Mouse (Mus musculus): ENCODE measurements around the gene Arfgap3. TPM values are rescaled to one million over a fixed set of nuclear protein-coding genes. Genes with fewer than 3 reads are reported as not detected.
A peak's percentile ranks its signal among the peaks of the same experiment; 100 is the strongest.

The Arfgap3 gene
- polyA plus RNA-seq, 1 experiment from 2014 or later: 36.9 TPM

- WGBS: 87% methylated on average over 7 of the region's 7 CpGs
- DNase-seq (ENCODE audit: low spot score): no peak
- no peak overlapping the region for H3K27ac ChIP-seq
Measured at GRCm38 (mm10) chr15:83299450-83299849, 50.6 kb downstream of the Arfgap3 start.

GRCm38 (mm10) chr15:83298810-83299209, 51.2 kb downstream of the Arfgap3 start:
- DNase-seq (ENCODE audit: low spot score): no peak
- Histone ChIP-seq H3K9me3 (no peaks in the 10 kb centered on the region), H3K27ac (no peak overlapping the region), H3K4me1 (replicated peaks) (peaks cover 27% of the 10 kb centered on the region), H3K27me3 (ENCODE audit: insufficient read depth, poor library complexity, severe bottlenecking) (no peaks in the 10 kb centered on the region), H3K36me3 (peaks cover 5% of the 10 kb centered on the region), H3K4me3 (no peak overlapping the region)
- WGBS: 84% methylated on average over 2 of the region's 2 CpGs

More at GRCm38 (mm10) chr15:83299450-83299849, 50.6 kb downstream of the Arfgap3 start:
- H3K36me3 ChIP-seq: peaks cover 5% of the 10 kb centered on the region
- H3K9me3 ChIP-seq: no peaks in the 10 kb centered on the region
- H3K27me3 ChIP-seq (ENCODE audit: insufficient read depth, poor library complexity, severe bottlenecking): no peaks in the 10 kb centered on the region
- peaks cover 32% of the 10 kb centered on the region for H3K4me1 ChIP-seq (replicated peaks)
- no peak overlapping the region for H3K4me3 ChIP-seq

- DNase-seq (ENCODE audit: low spot score): no peak
- H3K27me3 ChIP-seq (ENCODE audit: insufficient read depth, poor library complexity, severe bottlenecking): no peaks in the 10 kb centered on the region
- no peak overlapping the region for H3K27ac ChIP-seq
- peaks cover 27% of the 10 kb centered on the region for H3K4me1 ChIP-seq (replicated peaks)
- no peaks in the 10 kb centered on the region for H3K9me3 ChIP-seq
- no peak overlapping the region for H3K4me3 ChIP-seq
- peaks cover 5% of the 10 kb centered on the region for H3K36me3 ChIP-seq
- 82% methylated on average over 8 of the region's 8 CpGs for WGBS
Measured at GRCm38 (mm10) chr15:83298313-83298712, 51.7 kb downstream of the Arfgap3 start.

- 63% methylated on average over 8 of the region's 8 CpGs for WGBS
- H3K27ac ChIP-seq: peak overlapping the region; percentile 35
- no peak overlapping the region for H3K4me3 ChIP-seq
- DNase-seq (ENCODE audit: low spot score): peak; percentile 17
- no peaks in the 10 kb centered on the region for H3K9me3 ChIP-seq
- H3K36me3 ChIP-seq: peaks cover 5% of the 10 kb centered on the region
- no peaks in the 10 kb centered on the region for H3K27me3 ChIP-seq (ENCODE audit: insufficient read depth, poor library complexity, severe bottlenecking)
- H3K4me1 ChIP-seq (replicated peaks): peaks cover 36% of the 10 kb centered on the region
Measured at GRCm38 (mm10) chr15:83296771-83297311, 53.2 kb downstream of the Arfgap3 start.

GRCm38 (mm10) chr15:83296050-83296449, 54.0 kb downstream of the Arfgap3 start:
- H3K27me3 ChIP-seq (ENCODE audit: insufficient read depth, poor library complexity, severe bottlenecking): no peaks in the 10 kb centered on the region
- DNase-seq (ENCODE audit: low spot score): no peak
- H3K4me1 ChIP-seq (replicated peaks): peaks cover 36% of the 10 kb centered on the region
- 91% methylated on average over 4 of the region's 4 CpGs for WGBS
- H3K9me3 ChIP-seq: no peaks in the 10 kb centered on the region
- no peak overlapping the region for H3K4me3 ChIP-seq
- peak overlapping the region; percentile 35; the same call in 1 of the 2 replicates for H3K27ac ChIP-seq
- H3K36me3 ChIP-seq: peaks cover 5% of the 10 kb centered on the region

GRCm38 (mm10) chr15:83294954-83295353, 55.1 kb downstream of the Arfgap3 start:
- Histone ChIP-seq H3K9me3 (no peaks in the 10 kb centered on the region), H3K27ac (no peak overlapping the region), H3K4me3 (no peak overlapping the region), H3K27me3 (ENCODE audit: insufficient read depth, poor library complexity, severe bottlenecking) (no peaks in the 10 kb centered on the region), H3K4me1 (replicated peaks) (peaks cover 35% of the 10 kb centered on the region), H3K36me3 (peaks cover 5% of the 10 kb centered on the region)
- 89% methylated on average over 3 of the region's 3 CpGs for WGBS
- DNase-seq (ENCODE audit: low spot score): no peak

GRCm38 (mm10) chr15:83293706-83294645, 56.1 kb downstream of the Arfgap3 start:
- no peak for DNase-seq (ENCODE audit: low spot score)
- 92% methylated on average over 8 of the region's 8 CpGs for WGBS
- Histone ChIP-seq H3K4me3 (no peak overlapping the region), H3K9me3 (no peaks in the 10 kb centered on the region), H3K27ac (no peak overlapping the region), H3K4me1 (replicated peaks) (peaks cover 35% of the 10 kb centered on the region), H3K27me3 (ENCODE audit: insufficient read depth, poor library complexity, severe bottlenecking) (no peaks in the 10 kb centered on the region), H3K36me3 (peaks cover 5% of the 10 kb centered on the region)

- Histone ChIP-seq H3K27ac (0 out of 2 replicates have a peak overlapping the region, but pooled peaks have one; percentile 8), H3K9me3 (no peaks in the 10 kb centered on the region), H3K27me3 (ENCODE audit: insufficient read depth, poor library complexity, severe bottlenecking) (no peaks in the 10 kb centered on the region), H3K36me3 (peaks cover 4% of the 10 kb centered on the region; the same call in 1 of the 2 replicates), H3K4me1 (replicated peaks) (peaks cover 35% of the 10 kb centered on the region), H3K4me3 (no peak overlapping the region)
- WGBS: 79% methylated on average over 6 of the region's 6 CpGs
- DNase-seq (ENCODE audit: low spot score): no peak
Measured at GRCm38 (mm10) chr15:83293144-83293543, 56.9 kb downstream of the Arfgap3 start.

- Histone ChIP-seq H3K27ac (peak overlapping the region; percentile 35; the same call in 1 of the 2 replicates), H3K4me1 (replicated peaks) (peaks cover 32% of the 10 kb centered on the region), H3K27me3 (ENCODE audit: insufficient read depth, poor library complexity, severe bottlenecking) (no peaks in the 10 kb centered on the region), H3K36me3 (no peaks in the 10 kb centered on the region), H3K4me3 (no peak overlapping the region), H3K9me3 (no peaks in the 10 kb centered on the region)
- no peak for DNase-seq (ENCODE audit: low spot score)
- 86% methylated on average over 13 of the region's 13 CpGs for WGBS
Measured at GRCm38 (mm10) chr15:83292261-83293056, 57.6 kb downstream of the Arfgap3 start.

- Histone ChIP-seq H3K27ac (peak overlapping the region; percentile 29; the same call in 1 of the 2 replicates), H3K9me3 (peaks cover 6% of the 10 kb centered on the region; the same call in 1 of the 2 replicates), H3K4me3 (no peak overlapping the region), H3K36me3 (no peaks in the 10 kb centered on the region), H3K4me1 (replicated peaks) (peaks cover 18% of the 10 kb centered on the region), H3K27me3 (ENCODE audit: insufficient read depth, poor library complexity, severe bottlenecking) (no peaks in the 10 kb centered on the region)
- 76% methylated on average over 2 of the region's 2 CpGs for WGBS
- no peak for DNase-seq (ENCODE audit: low spot score)
Measured at GRCm38 (mm10) chr15:83290899-83291298, 59.1 kb downstream of the Arfgap3 start.

GRCm38 (mm10) chr15:83284828-83285227, 65.2 kb downstream of the Arfgap3 start:
- H3K36me3 ChIP-seq: no peaks in the 10 kb centered on the region
- H3K9me3 ChIP-seq: peaks cover 6% of the 10 kb centered on the region; the same call in 1 of the 2 replicates
- no peaks in the 10 kb centered on the region for H3K4me1 ChIP-seq (replicated peaks)
- no peaks in the 10 kb centered on the region for H3K27me3 ChIP-seq (ENCODE audit: insufficient read depth, poor library complexity, severe bottlenecking)
- H3K4me3 ChIP-seq: no peak overlapping the region
- DNase-seq (ENCODE audit: low spot score): no peak
- no peak overlapping the region for H3K27ac ChIP-seq
- WGBS: 88% methylated on average over 8 of the region's 8 CpGs

GRCm38 (mm10) chr15:83282397-83282796, 67.7 kb downstream of the Arfgap3 start:
- H3K4me3 ChIP-seq: no peak overlapping the region
- no peak overlapping the region for H3K27ac ChIP-seq
- H3K27me3 ChIP-seq (ENCODE audit: insufficient read depth, poor library complexity, severe bottlenecking): no peaks in the 10 kb centered on the region
- H3K4me1 ChIP-seq (replicated peaks): no peaks in the 10 kb centered on the region
- WGBS: 69% methylated on average over 5 of the region's 5 CpGs
- no peak for DNase-seq (ENCODE audit: low spot score)
- no peaks in the 10 kb centered on the region for H3K36me3 ChIP-seq
- H3K9me3 ChIP-seq: peaks cover 6% of the 10 kb centered on the region; the same call in 1 of the 2 replicates
